Mouse (Mus musculus): ENCODE data around the gene Sox1.

Sox1 gene

GRCm38 (mm10) chr8:12395071-12396031 lies at the start of gene Sox1:
TSS of gene Sox1 (plus strand) at chr8:12395295.
- DNase-seq (ENCODE audit: low spot score in 2 of 2) = peak in 1 of 2 experiments; percentile 26

GRCm38 (mm10) chr8:12345881-12346280 lies 49.2 kb upstream of the Sox1 start:
- DNase-seq (ENCODE audit: low spot score in 2 of 2) = no peak

GRCm38 (mm10) chr8:12346870-12347269 lies 48.2 kb upstream of the Sox1 start:
- DNase-seq (ENCODE audit: low spot score in 2 of 2) = no peak

- no peak for DNase-seq (ENCODE audit: low spot score in 2 of 2)
These were observed 46.8 kb upstream of the Sox1 start for GRCm38 (mm10) chr8:12348306-12348705.

GRCm38 (mm10) chr8:12349591-12349990 lies 45.5 kb upstream of the Sox1 start:
- no peak for DNase-seq (ENCODE audit: low spot score in 2 of 2)

GRCm38 (mm10) chr8:12351121-12351520 lies 44.0 kb upstream of the Sox1 start:
- no peak for DNase-seq (ENCODE audit: low spot score in 2 of 2)

- no peak for DNase-seq (ENCODE audit: low spot score in 2 of 2)
These were observed 40.6 kb upstream of the Sox1 start for GRCm38 (mm10) chr8:12354406-12355025.

GRCm38 (mm10) chr8:12368161-12368560 lies 26.9 kb upstream of the Sox1 start:
- DNase-seq (ENCODE audit: low spot score in 2 of 2) = no peak

GRCm38 (mm10) chr8:12368856-12369255 lies 26.2 kb upstream of the Sox1 start:
- no peak for DNase-seq (ENCODE audit: low spot score in 2 of 2)

GRCm38 (mm10) chr8:12381111-12381510 lies 14.0 kb upstream of the Sox1 start:
- DNase-seq (ENCODE audit: low spot score in 2 of 2) = no peak

- no peak for DNase-seq (ENCODE audit: low spot score in 2 of 2)
These were observed 12.2 kb upstream of the Sox1 start for GRCm38 (mm10) chr8:12382707-12383561.

- DNase-seq (ENCODE audit: low spot score in 2 of 2) = no peak
These were observed 10.9 kb upstream of the Sox1 start for GRCm38 (mm10) chr8:12383979-12384890.

GRCm38 (mm10) chr8:12384996-12385685 lies 10.0 kb upstream of the Sox1 start:
- no peak for DNase-seq (ENCODE audit: low spot score in 2 of 2)

- no peak for DNase-seq (ENCODE audit: low spot score in 2 of 2)
These were observed 9.2 kb upstream of the Sox1 start for GRCm38 (mm10) chr8:12385686-12386488.

- DNase-seq (ENCODE audit: low spot score in 2 of 2) = no peak
These were observed 8.4 kb upstream of the Sox1 start for GRCm38 (mm10) chr8:12386530-12387222.

- DNase-seq (ENCODE audit: low spot score in 2 of 2) = no peak
These were observed 7.8 kb upstream of the Sox1 start for GRCm38 (mm10) chr8:12387223-12387860.

GRCm38 (mm10) chr8:12387901-12388300 lies 7.2 kb upstream of the Sox1 start:
- DNase-seq (ENCODE audit: low spot score in 2 of 2) = no peak

- DNase-seq (ENCODE audit: low spot score in 2 of 2) = no peak
These were observed 6.5 kb upstream of the Sox1 start for GRCm38 (mm10) chr8:12388390-12389115.
